Mouse (Mus musculus): ENCODE results near the gene Ttc30a2. TPM values are rescaled to one million over a fixed set of nuclear protein-coding genes. Genes with fewer than 3 reads are reported as not detected.
A peak's percentile ranks its signal among the peaks of the same experiment; 100 is the strongest.
"Not testable (repeated sequence)": the region's sequence is repeated elsewhere in the genome, so short reads cannot be mapped to it uniquely, and the experiment has no call there.

The Ttc30a2 gene
- not detected in 2 replicates for polyA plus RNA-seq (2012; ENCODE audit: insufficient read depth, insufficient read length, missing spikeins)

- not testable (repeated sequence) for H3K4me3 ChIP-seq (ENCODE audit: insufficient read depth, low read length); H3K4me1 ChIP-seq (ENCODE audit: control insufficient read depth, insufficient read depth, low read length)
- H3K27ac ChIP-seq (ENCODE audit: insufficient read depth, low read depth, low read length), result peak within 1 kb of the TSS; percentile 4; the same call in 1 of the 2 replicates
Observed at GRCm38 (mm10) chr2:75977752-75978368, at the start of gene Ttc30a2. Gene Ttc30a2 (minus strand): TSS chr2:75978170.

- H3K4me1 ChIP-seq (ENCODE audit: control insufficient read depth, insufficient read depth, low read length), result no peaks in the 10 kb centered on the region
- TF ChIP-seq POLR2A (IDR thresholded peaks at IDR 0.05; ENCODE audit: borderline replicate concordance, low read depth, low read length) (no peak), CTCF (IDR thresholded peaks at IDR 0.05; ENCODE audit: low read depth, low read length) (no peak)
- H3K4me3 ChIP-seq (ENCODE audit: insufficient read depth, low read length), result no peak overlapping the region
- H3K27ac ChIP-seq (ENCODE audit: insufficient read depth, low read depth, low read length), result no peak overlapping the region
Observed at GRCm38 (mm10) chr2:76016890-76017289, 38.9 kb upstream of the Ttc30a2 start.

- Histone ChIP-seq H3K4me1 (ENCODE audit: control insufficient read depth, insufficient read depth, low read length) (no peaks in the 10 kb centered on the region), H3K4me3 (ENCODE audit: insufficient read depth, low read length) (no peak overlapping the region), H3K27ac (ENCODE audit: insufficient read depth, low read depth, low read length) (no peak overlapping the region)
- TF ChIP-seq POLR2A (IDR thresholded peaks at IDR 0.05; ENCODE audit: borderline replicate concordance, low read depth, low read length) (no peak), CTCF (IDR thresholded peaks at IDR 0.05; ENCODE audit: low read depth, low read length) (no peak)
Observed at GRCm38 (mm10) chr2:76016136-76016535, 38.2 kb upstream of the Ttc30a2 start.

- no peak for TF ChIP-seq POLR2A (IDR thresholded peaks at IDR 0.05; ENCODE audit: borderline replicate concordance, low read depth, low read length)
- TF ChIP-seq CTCF (IDR thresholded peaks at IDR 0.05; ENCODE audit: low read depth, low read length), result no peak
- Histone ChIP-seq H3K4me3 (ENCODE audit: insufficient read depth, low read length) (no peak overlapping the region), H3K4me1 (ENCODE audit: control insufficient read depth, insufficient read depth, low read length) (no peaks in the 10 kb centered on the region), H3K27ac (ENCODE audit: insufficient read depth, low read depth, low read length) (no peak overlapping the region)
Observed at GRCm38 (mm10) chr2:76015460-76015859, 37.5 kb upstream of the Ttc30a2 start.

GRCm38 (mm10) chr2:76014659-76015058 is 36.7 kb upstream of the Ttc30a2 start:
- no peak overlapping the region for H3K4me3 ChIP-seq (ENCODE audit: insufficient read depth, low read length)
- no peaks in the 10 kb centered on the region for H3K4me1 ChIP-seq (ENCODE audit: control insufficient read depth, insufficient read depth, low read length)
- TF ChIP-seq POLR2A (IDR thresholded peaks at IDR 0.05; ENCODE audit: borderline replicate concordance, low read depth, low read length) (no peak), CTCF (IDR thresholded peaks at IDR 0.05; ENCODE audit: low read depth, low read length) (no peak)
- no peak overlapping the region for H3K27ac ChIP-seq (ENCODE audit: insufficient read depth, low read depth, low read length)

GRCm38 (mm10) chr2:76006194-76006593 is 28.2 kb upstream of the Ttc30a2 start:
- Histone ChIP-seq H3K27ac (ENCODE audit: insufficient read depth, low read depth, low read length) (no peak overlapping the region), H3K4me3 (ENCODE audit: insufficient read depth, low read length) (no peak overlapping the region), H3K4me1 (ENCODE audit: control insufficient read depth, insufficient read depth, low read length) (no peaks in the 10 kb centered on the region)
- no peak for TF ChIP-seq CTCF (IDR thresholded peaks at IDR 0.05; ENCODE audit: low read depth, low read length)
- TF ChIP-seq POLR2A (IDR thresholded peaks at IDR 0.05; ENCODE audit: borderline replicate concordance, low read depth, low read length), result no peak

GRCm38 (mm10) chr2:76002899-76003298 is 24.9 kb upstream of the Ttc30a2 start:
- TF ChIP-seq POLR2A (IDR thresholded peaks at IDR 0.05; ENCODE audit: borderline replicate concordance, low read depth, low read length), result no peak
- no peak for TF ChIP-seq CTCF (IDR thresholded peaks at IDR 0.05; ENCODE audit: low read depth, low read length)
- Histone ChIP-seq H3K4me3 (ENCODE audit: insufficient read depth, low read length) (no peak overlapping the region), H3K27ac (ENCODE audit: insufficient read depth, low read depth, low read length) (no peak overlapping the region), H3K4me1 (ENCODE audit: control insufficient read depth, insufficient read depth, low read length) (peaks cover 11% of the 10 kb centered on the region)

GRCm38 (mm10) chr2:76001392-76001791 is 23.4 kb upstream of the Ttc30a2 start:
- no peak overlapping the region for H3K27ac ChIP-seq (ENCODE audit: insufficient read depth, low read depth, low read length)
- H3K4me1 ChIP-seq (ENCODE audit: control insufficient read depth, insufficient read depth, low read length), result peaks cover 17% of the 10 kb centered on the region
- no peak overlapping the region for H3K4me3 ChIP-seq (ENCODE audit: insufficient read depth, low read length)
- TF ChIP-seq CTCF (IDR thresholded peaks at IDR 0.05; ENCODE audit: low read depth, low read length) (peak; percentile 95), POLR2A (IDR thresholded peaks at IDR 0.05; ENCODE audit: borderline replicate concordance, low read depth, low read length) (no peak)

- no peak overlapping the region for H3K4me3 ChIP-seq (ENCODE audit: insufficient read depth, low read length)
- TF ChIP-seq CTCF (IDR thresholded peaks at IDR 0.05; ENCODE audit: low read depth, low read length), result no peak
- no peak for TF ChIP-seq POLR2A (IDR thresholded peaks at IDR 0.05; ENCODE audit: borderline replicate concordance, low read depth, low read length)
- H3K27ac ChIP-seq (ENCODE audit: insufficient read depth, low read depth, low read length), result no peak overlapping the region
- H3K4me1 ChIP-seq (ENCODE audit: control insufficient read depth, insufficient read depth, low read length), result peaks cover 17% of the 10 kb centered on the region
Observed at GRCm38 (mm10) chr2:75999636-76000035, 21.7 kb upstream of the Ttc30a2 start.

GRCm38 (mm10) chr2:75998692-75999091 is 20.7 kb upstream of the Ttc30a2 start:
- H3K27ac ChIP-seq (ENCODE audit: insufficient read depth, low read depth, low read length), result no peak overlapping the region
- TF ChIP-seq POLR2A (IDR thresholded peaks at IDR 0.05; ENCODE audit: borderline replicate concordance, low read depth, low read length), result no peak
- TF ChIP-seq CTCF (IDR thresholded peaks at IDR 0.05; ENCODE audit: low read depth, low read length), result no peak
- H3K4me1 ChIP-seq (ENCODE audit: control insufficient read depth, insufficient read depth, low read length), result peaks cover 17% of the 10 kb centered on the region
- no peak overlapping the region for H3K4me3 ChIP-seq (ENCODE audit: insufficient read depth, low read length)

Measured in bone marrow macrophage, adult 2 months (primary cell).